Mouse (Mus musculus) adrenal gland, adult 18-20 months (tissue): ENCODE data around the gene Gpr180. TPM values are rescaled to one million over a fixed set of nuclear protein-coding genes. Genes with fewer than 3 reads are reported as not detected.
A peak's percentile ranks its signal among the peaks of the same experiment; 100 is the strongest.

Experiments
- DNase-seq, 2 experiments: peaks; one replicate each; pipeline ENCODE4 v3.0.0; 2021 to 2022; ENCODE audit warnings: low spot score in 2 of 2
- total RNA-seq, 2 experiments: library from RNA; stranded (reverse); gene quantifications; 1 replicate in 1 of 2; 2 replicates in 1 of 2; pipeline ENCODE4 v1.2.3; 2021

Gene Gpr180
- total RNA-seq, 2 experiments from 2014 or later: 21.1 to 27.3 TPM

DNA sequence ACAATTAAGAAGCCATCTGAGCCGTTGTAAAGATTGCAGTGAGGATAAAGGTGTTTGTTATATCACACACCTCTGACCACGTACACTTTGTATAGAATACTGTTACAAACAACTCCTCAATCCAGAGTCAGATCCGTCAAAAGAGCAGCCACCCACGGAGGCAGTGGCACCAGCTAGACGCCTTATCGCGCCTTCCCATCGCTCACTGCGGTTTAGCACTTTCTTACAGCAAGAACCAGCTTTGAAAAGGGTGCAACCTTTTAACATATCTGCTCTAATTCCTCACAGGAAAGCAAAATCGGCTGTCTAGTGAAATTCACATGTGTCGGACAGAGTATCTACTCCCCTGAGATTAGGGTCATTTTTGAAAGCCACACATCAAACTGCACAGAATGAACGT lies 60.1 kb downstream of the Gpr180 start:
- DNase-seq: no peak

- DNase-seq: no peak
These were observed 63.8 kb downstream of the Gpr180 start for GRCm38 (mm10) chr14:118200731-118201130.

- DNase-seq: no peak
These were observed 65.0 kb downstream of the Gpr180 start for GRCm38 (mm10) chr14:118202006-118202405.

DNA sequence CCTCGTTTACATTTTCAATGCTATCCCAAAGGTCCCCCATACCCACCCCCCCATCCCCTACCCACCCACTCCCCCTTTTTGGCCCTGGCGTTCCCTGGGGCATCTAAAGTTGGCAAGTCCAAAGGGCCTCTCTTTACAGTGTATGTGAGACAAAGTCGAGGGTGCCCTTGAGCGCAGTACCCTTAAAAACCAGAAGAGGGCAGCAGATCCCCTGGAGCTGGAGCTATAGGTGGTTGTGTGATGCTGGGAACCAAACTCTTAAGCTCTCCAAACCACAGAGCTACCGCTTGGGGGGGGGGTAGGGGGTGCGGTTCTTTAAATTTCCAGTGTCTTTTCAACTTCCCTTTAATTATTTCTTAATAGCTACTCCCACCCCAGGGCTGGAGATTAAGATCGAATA lies 66.1 kb downstream of the Gpr180 start:
- no peak for DNase-seq

DNA sequence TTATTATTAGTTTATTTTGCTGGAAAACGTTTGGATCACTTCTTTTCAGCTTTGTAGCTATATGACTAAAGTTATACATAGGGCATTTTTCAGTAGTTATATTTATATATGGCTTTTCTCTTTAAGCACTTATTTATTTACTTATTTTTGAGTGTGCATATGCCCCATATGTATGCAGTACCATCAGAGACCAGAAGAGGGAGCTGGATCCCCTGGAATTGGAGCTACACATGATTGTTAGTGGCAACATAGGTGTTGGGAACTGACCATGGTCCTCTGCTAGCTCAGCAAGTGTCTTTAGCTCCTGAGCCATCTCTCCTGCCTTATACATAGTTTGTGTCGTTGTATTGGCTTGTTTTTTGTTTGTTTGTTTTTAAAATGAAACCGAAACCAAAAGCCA lies 70.4 kb downstream of the Gpr180 start:
- no peak for DNase-seq

GRCm38 (mm10) chr14:118209642-118210041 lies 72.7 kb downstream of the Gpr180 start:
- DNase-seq: peak in 1 of 2 experiments; percentile 13

GRCm38 (mm10) chr14:118212188-118212804 lies 75.3 kb downstream of the Gpr180 start:
- DNase-seq: no peak

Other genes starting within 250 kb of the Gpr180 start
- under 1 TPM in 1 of 2 experiments, not detected in 1; 0.27 TPM for gene Dct, start 84.9 kb upstream of the Gpr180 start, total RNA-seq
- 10 to 100 TPM; 13.9 TPM for gene Tgds, start 4.4 kb upstream of the Gpr180 start, total RNA-seq
- gene Sox21, start 99.9 kb downstream of the Gpr180 start, total RNA-seq: not detected
- gene Gm9376, start 129.8 kb downstream of the Gpr180 start, total RNA-seq: not detected